Mouse (Mus musculus) heart, adult 2 months (tissue): ENCODE data around the gene Fam98a. TPM values are rescaled to one million over a fixed set of nuclear protein-coding genes. Genes with fewer than 3 reads are reported as not detected.
A peak's percentile ranks its signal among the peaks of the same experiment; 100 is the strongest.

Experiments
- DNase-seq, 2 experiments: peaks; one replicate each; pipeline ENCODE4 v3.0.0; 2021
- H3K27ac ChIP-seq: fragments of 200-600 bp; 2 replicates; pipeline ENCODE4 v1.8.1; 2022
- H3K27me3 ChIP-seq: fragments of 200-500 bp; 2 replicates; pipeline ENCODE4 v1.6.1; 2012; ENCODE audit warnings: mild to moderate bottlenecking, low read length, inconsistent platforms, mixed read lengths; ENCODE audit not compliant: control insufficient read depth, insufficient read depth
- H3K36me3 ChIP-seq: fragments of 200-500 bp; 2 replicates; pipeline ENCODE4 v1.6.1; 2012; ENCODE audit warnings: low read length, inconsistent platforms; ENCODE audit not compliant: control insufficient read depth, insufficient read depth
- H3K4me1 ChIP-seq: fragments of 200-500 bp; 2 replicates; pipeline ENCODE4 v1.6.1; 2011; ENCODE audit warnings: low read length; ENCODE audit not compliant: control insufficient read depth, insufficient read depth
- H3K4me3 ChIP-seq: fragments of 200-600 bp; 2 replicates; pipeline ENCODE4 v1.8.1; 2022
- H3K79me2 ChIP-seq: fragments of 200-500 bp; replicated peaks from 2 replicates; pipeline ENCODE4 v1.6.1; 2012; ENCODE audit warnings: mild to moderate bottlenecking, inconsistent platforms, low read length, moderate library complexity, mixed read lengths; ENCODE audit not compliant: control insufficient read depth, insufficient read depth
- H3K9ac ChIP-seq: fragments of 200-500 bp; 2 replicates; pipeline ENCODE4 v1.6.1; 2012; ENCODE audit warnings: low read depth, mild to moderate bottlenecking, control low read depth, inconsistent platforms, low read length, mixed read lengths
- CTCF ChIP-seq: fragments of 200-600 bp; IDR thresholded peaks from 2 replicates; pipeline ENCODE4 v1.8.1; 2022; ENCODE audit warnings: antibody characterized with exemption, mild to moderate bottlenecking, moderate library complexity
- EP300 ChIP-seq: fragments of 200-500 bp; IDR thresholded peaks from 2 replicates; pipeline ENCODE4 v1.6.1; 2011; ENCODE audit warnings: low read depth, low read length, control low read depth; ENCODE audit not compliant: insufficient read depth
- POLR2A ChIP-seq: fragments of 200-500 bp; IDR thresholded peaks from 2 replicates; pipeline ENCODE4 v1.6.1; 2011; ENCODE audit warnings: mild to moderate bottlenecking, low read depth, low read length, control low read depth; ENCODE audit not compliant: insufficient read depth
- WGBS: fragments of 180-500 bp; shearing (Covaris S2); methylation state at CpG from one replicate; pipeline ENCODE4 v1.1.7; 2018; 5-methylcytosine and 5-hydroxymethylcytosine counted together
- intact Hi-C: fragments of 180-260 bp; cut with DNase I; formaldehyde crosslinking; loops from one replicate; pipeline ENCODE4 v1.15.1; 2025
- long read RNA-seq: library from polyadenylated mRNA; stranded (forward); transcript quantifications from one replicate; pipeline ENCODE4 v2.0.0, GENCODE M21; 2021
- polyA plus RNA-seq: library from polyadenylated mRNA; depleted of rRNA; stranded (reverse); fragments of >200 nt; gene quantifications from 2 replicates; pipeline ENCODE4 v1.2.3, GENCODE M21; 2012; rRNA removed
- total RNA-seq, 2 experiments: library from RNA; stranded (reverse); gene quantifications; 2 replicates each; pipeline ENCODE4 v1.2.3; 2021

Fam98a gene
- total RNA-seq (10 to 100 TPM; 35.9 to 42.6 TPM), polyA plus RNA-seq (14.5 and 24.5 TPM in 2 replicates)
- long read RNA-seq, transcript Fam98a-201 (8 exons, 2,817 nt), result major isoform, 15 of 19 reads
- long read RNA-seq, partial matches to known transcripts, result 2 of 19 reads
- long read RNA-seq, other reads (novel, unspliced or antisense), result 2 of 19 reads

GRCm38 (mm10) chr17:75551512-75552400, at the start of gene Fam98a:
Gene Fam98a, minus strand, starts transcription at chr17:75551946.
- H3K4me1 ChIP-seq, result peaks cover 2% of the 10 kb centered on the region; the same call in 1 of the 2 replicates
- DNase-seq, result peak; percentile 97 to 98
- H3K9ac ChIP-seq, result peak within 1 kb of the TSS; percentile 84
- intact Hi-C loops, result no loop called here
- H3K27ac ChIP-seq, result peak within 1 kb of the TSS; percentile 83
- WGBS, result under 1% methylated on average over 56 of the region's 56 CpGs
- peak within 1 kb of the TSS; percentile 92 for H3K4me3 ChIP-seq
- H3K36me3 ChIP-seq, result no peaks in the 10 kb centered on the region
- H3K79me2 ChIP-seq, result peaks cover 3% of the 10 kb centered on the region
- TF ChIP-seq POLR2A, result peak; percentile 88
- TF ChIP-seq CTCF, result peak; percentile 84
- TF ChIP-seq EP300, result peak; percentile 35; the same call in 1 of the 2 replicates
- no peaks in the 10 kb centered on the region for H3K27me3 ChIP-seq

- H3K4me3 ChIP-seq, result no peak overlapping the region
- no peaks in the 10 kb centered on the region for H3K4me1 ChIP-seq
- no peak overlapping the region for H3K9ac ChIP-seq
- intact Hi-C loops, result no loop called here
- H3K79me2 ChIP-seq, result no peaks in the 10 kb centered on the region
- no peak overlapping the region for H3K27ac ChIP-seq
- H3K36me3 ChIP-seq, result no peaks in the 10 kb centered on the region
- DNase-seq, result no peak
- no peaks in the 10 kb centered on the region for H3K27me3 ChIP-seq
- WGBS, result 75% methylated on average over 3 of the region's 3 CpGs
- TF ChIP-seq CTCF (no peak), EP300 (no peak), POLR2A (no peak)
Measured at GRCm38 (mm10) chr17:75598652-75599051, 46.9 kb upstream of the Fam98a start.

- intact Hi-C loops, result no loop called here
- no peaks in the 10 kb centered on the region for H3K36me3 ChIP-seq
- no peaks in the 10 kb centered on the region for H3K79me2 ChIP-seq
- no peaks in the 10 kb centered on the region for H3K4me1 ChIP-seq
- TF ChIP-seq POLR2A, result no peak
- TF ChIP-seq EP300, result no peak
- TF ChIP-seq CTCF, result no peak
- no peak for DNase-seq
- no peak overlapping the region for H3K27ac ChIP-seq
- no peak overlapping the region for H3K9ac ChIP-seq
- no peak overlapping the region for H3K4me3 ChIP-seq
- 92% methylated on average over 1 of the region's 1 CpGs for whole genome bisulfite sequencing
- no peaks in the 10 kb centered on the region for H3K27me3 ChIP-seq
Measured at GRCm38 (mm10) chr17:75582738-75583137, 31.0 kb upstream of the Fam98a start.

DNA sequence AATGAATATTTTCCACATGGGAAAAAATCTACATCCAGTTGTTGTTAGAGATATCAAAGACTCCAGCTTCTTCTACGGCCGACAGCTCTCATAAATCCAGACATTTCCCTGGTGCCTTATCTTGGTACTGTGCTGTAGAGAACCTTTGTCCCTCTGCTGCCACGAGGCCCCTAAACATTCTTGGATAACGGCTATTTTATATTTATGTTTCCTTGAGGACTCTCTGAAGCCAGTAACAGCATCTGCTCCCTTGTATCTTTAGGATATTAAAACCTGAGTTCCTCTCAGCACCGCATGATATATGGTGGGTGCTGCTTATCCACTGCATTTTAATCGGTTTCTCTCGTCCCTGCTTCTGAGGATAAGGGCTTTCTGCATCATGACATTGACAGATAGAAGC, 23.9 kb upstream of the Fam98a start:
- TF ChIP-seq POLR2A (no peak), EP300 (no peak), CTCF (no peak)
- intact Hi-C loops, result no loop called here
- no peaks in the 10 kb centered on the region for H3K36me3 ChIP-seq
- no peak overlapping the region for H3K9ac ChIP-seq
- H3K79me2 ChIP-seq, result no peaks in the 10 kb centered on the region
- no peak overlapping the region for H3K27ac ChIP-seq
- 38% methylated on average over 7 of the region's 7 CpGs for WGBS
- H3K4me3 ChIP-seq, result no peak overlapping the region
- DNase-seq, result no peak
- H3K4me1 ChIP-seq, result no peaks in the 10 kb centered on the region
- H3K27me3 ChIP-seq, result no peaks in the 10 kb centered on the region

- no peak overlapping the region for H3K4me3 ChIP-seq
- no peak overlapping the region for H3K9ac ChIP-seq
- DNase-seq, result no peak
- H3K27me3 ChIP-seq, result no peaks in the 10 kb centered on the region
- no peaks in the 10 kb centered on the region for H3K36me3 ChIP-seq
- no peaks in the 10 kb centered on the region for H3K4me1 ChIP-seq
- 90% methylated on average over 2 of the region's 2 CpGs for WGBS
- TF ChIP-seq CTCF (no peak), EP300 (no peak), POLR2A (no peak)
- H3K79me2 ChIP-seq, result no peaks in the 10 kb centered on the region
- intact Hi-C loops, result no loop called here
- no peak overlapping the region for H3K27ac ChIP-seq
Measured at GRCm38 (mm10) chr17:75558041-75558440, 6.3 kb upstream of the Fam98a start.

DNA sequence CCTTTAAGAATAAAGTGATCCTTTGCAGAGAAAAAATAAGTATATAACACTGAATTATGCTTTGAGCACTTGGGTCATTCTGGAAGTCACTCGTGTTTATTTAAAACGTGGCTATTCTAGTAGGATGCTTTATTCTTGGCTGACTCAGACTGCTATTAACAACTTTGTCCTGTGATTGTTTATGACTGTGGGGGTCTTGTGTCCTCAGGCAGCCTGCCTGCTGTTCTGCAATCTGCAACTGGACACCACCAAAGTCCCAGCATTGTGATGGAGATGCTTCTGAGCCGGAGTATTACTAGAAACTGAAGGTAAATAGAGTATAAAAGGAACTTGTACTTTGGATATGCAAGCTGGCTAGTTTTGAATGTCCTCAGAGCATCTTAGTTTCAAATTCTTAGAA, 5.3 kb upstream of the Fam98a start:
- TF ChIP-seq EP300 (no peak), CTCF (no peak), POLR2A (no peak)
- WGBS, result 49% methylated on average over 3 of the region's 3 CpGs
- Histone ChIP-seq H3K9ac (no peak overlapping the region), H3K27ac (no peak overlapping the region), H3K4me3 (no peak overlapping the region), H3K4me1 (no peaks in the 10 kb centered on the region), H3K79me2 (no peaks in the 10 kb centered on the region), H3K27me3 (no peaks in the 10 kb centered on the region), H3K36me3 (no peaks in the 10 kb centered on the region)
- no peak for DNase-seq
- intact Hi-C loops, result no loop called here
